Mouse (Mus musculus) spleen, adult 2 months (tissue): ENCODE results near the gene Map3k4. TPM values are rescaled to one million over a fixed set of nuclear protein-coding genes. Genes with fewer than 3 reads are reported as not detected.
"Not testable (repeated sequence)": the region's sequence is repeated elsewhere in the genome, so short reads cannot be mapped to it uniquely, and the experiment has no call there.

Source experiments
- DNase-seq, 2 experiments: peaks; one replicate each; pipeline versions ENCODE4 v3.0.0 to v3.0.0-alpha.2; 2012 to 2021; ENCODE audit warnings: low spot score in 2 of 2, low read depth in 1 of 2
- H3K27ac ChIP-seq: fragments of 200-500 bp; 2 replicates; pipeline ENCODE4 v1.5.1; 2012; ENCODE audit warnings: low read length, inconsistent platforms; ENCODE audit not compliant: insufficient read depth
- H3K27me3 ChIP-seq: fragments of 200-500 bp; 2 replicates; pipeline ENCODE4 v1.6.1; 2012; ENCODE audit warnings: mild to moderate bottlenecking, moderate library complexity, low read length, inconsistent platforms; ENCODE audit not compliant: control insufficient read depth, insufficient read depth
- H3K36me3 ChIP-seq: fragments of 200-500 bp; 2 replicates; pipeline ENCODE4 v1.6.1; 2012; ENCODE audit warnings: mild to moderate bottlenecking, low read length, inconsistent platforms; ENCODE audit not compliant: control insufficient read depth, insufficient read depth
- H3K4me1 ChIP-seq: fragments of 200-500 bp; 2 replicates; pipeline ENCODE4 v1.6.1; 2011; ENCODE audit warnings: inconsistent platforms; ENCODE audit not compliant: control insufficient read depth, insufficient read depth, insufficient read length
- H3K4me3 ChIP-seq: fragments of 200-500 bp; 2 replicates; pipeline ENCODE4 v1.5.1; 2011; ENCODE audit warnings: mild to moderate bottlenecking, inconsistent platforms; ENCODE audit not compliant: insufficient read depth, insufficient read length; ENCODE audit errors: extremely low read depth
- CTCF ChIP-seq: fragments of 200-500 bp; IDR thresholded peaks from 2 replicates; pipeline ENCODE4 v1.5.1; 2011; ENCODE audit warnings: mild to moderate bottlenecking, inconsistent platforms; ENCODE audit not compliant: insufficient read depth, insufficient read length, insufficient replicate concordance; ENCODE audit errors: extremely low read depth
- POLR2A ChIP-seq: fragments of 200-500 bp; IDR thresholded peaks from 2 replicates; pipeline ENCODE4 v1.6.1; 2011; ENCODE audit warnings: low read depth, low read length, inconsistent platforms
- WGBS: fragments of 180-500 bp; shearing (Covaris S2); methylation state at CpG from one replicate; pipeline ENCODE4 v1.1.7; 2018; 5-methylcytosine and 5-hydroxymethylcytosine counted together
- polyA plus RNA-seq: library from polyadenylated mRNA; depleted of rRNA; stranded (reverse); fragments of >200 nt; gene quantifications from 2 replicates; pipeline ENCODE4 v1.2.3, GENCODE M21; 2012

Map3k4 gene
- polyA plus RNA-seq, 1 experiment = 18.4 TPM

DNA sequence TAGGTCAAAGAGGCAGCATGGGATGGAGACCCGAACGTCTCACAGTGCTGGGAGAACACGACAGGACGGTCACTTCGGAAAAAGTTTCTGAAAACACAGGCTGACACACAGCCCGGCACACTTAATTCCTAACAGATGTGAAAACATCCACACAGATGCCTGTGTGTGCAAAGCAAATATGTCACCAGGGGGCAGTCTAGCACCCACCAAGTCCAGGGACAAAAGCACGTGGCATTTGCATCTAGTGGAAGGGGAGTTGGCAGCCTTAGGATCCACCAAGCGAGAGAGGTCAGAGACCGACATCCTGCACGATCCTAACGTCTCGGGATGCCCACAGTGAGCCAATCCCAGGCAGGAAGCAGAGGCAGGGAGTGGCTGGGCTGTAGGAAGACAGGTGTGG lies 92.0 kb downstream of the Map3k4 start:
- Histone ChIP-seq H3K27me3 (no peaks in the 10 kb centered on the region), H3K27ac (no peak overlapping the region), H3K36me3 (peaks cover 26% of the 10 kb centered on the region), H3K4me1 (no peaks in the 10 kb centered on the region), H3K4me3 (no peak overlapping the region)
- TF ChIP-seq POLR2A = no peak
- no peak for TF ChIP-seq CTCF
- 82% methylated on average over 12 of the region's 12 CpGs for WGBS
- DNase-seq = no peak

DNA sequence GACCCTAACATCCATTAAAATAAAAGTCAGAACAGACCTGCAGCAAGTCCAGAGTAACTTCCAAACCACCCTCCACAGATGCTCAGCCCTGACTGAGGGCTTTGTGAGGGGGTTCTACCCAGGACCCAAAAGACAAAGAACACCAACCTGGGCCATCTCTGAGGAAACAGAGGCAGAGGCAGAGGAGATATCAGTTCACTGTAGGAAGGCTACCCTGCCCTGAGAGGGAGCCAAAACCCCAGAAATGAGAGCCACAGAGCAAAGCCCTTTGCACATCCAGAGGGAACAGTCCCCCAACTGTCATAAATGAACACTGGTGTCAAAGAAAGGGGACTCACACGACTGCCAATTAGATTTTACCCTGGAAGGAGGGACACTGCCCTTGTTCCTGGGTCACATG lies 93.4 kb downstream of the Map3k4 start:
- H3K36me3 ChIP-seq = peaks cover 21% of the 10 kb centered on the region
- DNase-seq = no peak
- no peaks in the 10 kb centered on the region for H3K4me1 ChIP-seq
- TF ChIP-seq POLR2A (no peak), CTCF (no peak)
- H3K27me3 ChIP-seq = no peaks in the 10 kb centered on the region
- no peak overlapping the region for H3K4me3 ChIP-seq
- WGBS = 75% methylated on average over 1 of the region's 1 CpGs
- H3K27ac ChIP-seq = no peak overlapping the region

DNA sequence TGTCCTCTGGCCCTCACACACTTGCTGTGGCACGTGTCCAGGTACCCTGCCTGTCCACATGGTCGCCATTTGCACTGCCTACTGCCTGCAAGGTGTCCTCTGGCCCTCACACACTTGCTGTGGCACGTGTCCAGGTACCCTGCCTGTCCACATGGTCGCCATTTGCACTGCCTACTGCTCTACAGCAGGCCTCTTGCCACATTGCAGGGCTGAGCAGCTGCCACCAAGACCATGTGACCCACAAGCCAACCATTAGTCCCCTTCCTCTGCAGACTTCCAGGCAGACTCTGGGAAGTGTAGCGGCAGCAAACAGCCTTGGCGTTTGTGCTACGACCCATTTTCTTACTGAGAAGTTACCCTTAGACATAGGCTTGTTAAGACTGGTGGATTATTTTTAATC lies 94.0 kb downstream of the Map3k4 start:
- not testable (repeated sequence) for H3K27me3 ChIP-seq, H3K4me1 ChIP-seq, H3K27ac ChIP-seq, DNase-seq, H3K4me3 ChIP-seq
- peaks cover 21% of the 10 kb centered on the region for H3K36me3 ChIP-seq
- WGBS = 92% methylated on average over 7 of the region's 7 CpGs

DNA sequence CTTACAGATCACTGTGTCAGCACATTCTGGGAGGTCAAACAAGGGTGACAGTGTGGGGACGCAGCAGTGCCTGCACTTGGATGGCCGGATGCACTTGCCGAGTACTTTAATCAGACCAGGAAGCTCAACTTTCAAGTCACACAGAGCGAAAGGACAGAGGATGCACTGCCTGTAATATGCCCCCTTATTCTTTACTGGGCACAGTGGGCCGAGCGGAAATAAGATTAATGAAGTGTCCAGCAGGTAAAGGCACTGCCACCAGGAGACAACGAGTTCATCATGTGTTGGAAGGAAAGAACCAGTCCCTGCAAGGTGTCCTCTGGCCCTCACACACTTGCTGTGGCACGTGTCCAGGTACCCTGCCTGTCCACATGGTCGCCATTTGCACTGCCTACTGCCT lies 94.5 kb downstream of the Map3k4 start:
- TF ChIP-seq POLR2A (no peak), CTCF (no peak)
- no peaks in the 10 kb centered on the region for H3K27me3 ChIP-seq
- no peaks in the 10 kb centered on the region for H3K4me1 ChIP-seq
- no peak for DNase-seq
- no peak overlapping the region for H3K4me3 ChIP-seq
- H3K27ac ChIP-seq = no peak overlapping the region
- H3K36me3 ChIP-seq = peaks cover 21% of the 10 kb centered on the region
- 91% methylated on average over 9 of the region's 9 CpGs for WGBS

DNA sequence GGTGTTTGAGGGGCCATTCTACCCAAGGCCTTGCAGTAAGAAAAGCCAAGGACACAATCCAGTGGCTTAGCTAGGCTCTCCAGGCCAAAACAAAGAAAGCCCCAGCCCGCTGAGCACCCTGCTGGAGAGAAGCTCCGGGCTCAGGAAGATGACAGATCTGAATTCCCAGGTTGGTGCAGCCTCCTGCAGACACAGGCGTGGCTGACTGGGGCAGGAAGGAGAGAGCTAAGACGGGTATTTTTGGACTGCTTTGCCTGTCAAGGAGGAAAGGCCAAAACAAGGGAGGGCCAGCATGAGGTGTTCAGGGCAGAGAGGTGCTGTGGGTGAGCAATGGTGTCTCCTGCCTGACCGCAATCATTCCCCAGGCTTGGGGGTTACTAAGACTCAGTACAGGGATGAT lies 94.9 kb downstream of the Map3k4 start:
- Histone ChIP-seq H3K4me1 (no peaks in the 10 kb centered on the region), H3K36me3 (peaks cover 17% of the 10 kb centered on the region), H3K27ac (no peak overlapping the region), H3K4me3 (no peak overlapping the region), H3K27me3 (no peaks in the 10 kb centered on the region)
- TF ChIP-seq POLR2A (no peak), CTCF (no peak)
- 84% methylated on average over 5 of the region's 5 CpGs for WGBS
- no peak for DNase-seq

DNA sequence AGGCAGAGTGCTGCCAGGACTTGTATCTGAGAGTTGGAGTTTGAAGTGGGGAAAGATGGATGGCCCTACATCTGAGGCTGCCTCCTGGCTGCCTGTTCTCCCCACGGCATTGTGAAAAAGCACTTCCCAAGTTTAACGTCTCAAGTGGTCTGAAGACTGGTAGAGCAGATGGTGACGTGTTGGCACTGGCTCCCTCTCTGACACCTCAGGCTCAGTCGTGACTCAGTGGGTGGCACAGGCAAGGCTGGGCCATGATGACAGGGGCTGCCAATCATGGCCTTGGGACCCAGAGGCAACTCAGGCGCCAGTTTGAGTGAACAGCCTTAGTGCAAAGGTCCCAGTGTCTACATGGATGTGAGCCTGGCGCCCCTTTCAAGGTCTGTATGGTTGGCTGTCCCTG lies 96.7 kb downstream of the Map3k4 start:
- Histone ChIP-seq H3K4me1 (no peaks in the 10 kb centered on the region), H3K27me3 (no peaks in the 10 kb centered on the region), H3K27ac (no peak overlapping the region), H3K36me3 (peaks cover 8% of the 10 kb centered on the region), H3K4me3 (no peak overlapping the region)
- no peak for TF ChIP-seq CTCF
- TF ChIP-seq POLR2A = no peak
- 86% methylated on average over 6 of the region's 6 CpGs for WGBS
- no peak for DNase-seq

DNA sequence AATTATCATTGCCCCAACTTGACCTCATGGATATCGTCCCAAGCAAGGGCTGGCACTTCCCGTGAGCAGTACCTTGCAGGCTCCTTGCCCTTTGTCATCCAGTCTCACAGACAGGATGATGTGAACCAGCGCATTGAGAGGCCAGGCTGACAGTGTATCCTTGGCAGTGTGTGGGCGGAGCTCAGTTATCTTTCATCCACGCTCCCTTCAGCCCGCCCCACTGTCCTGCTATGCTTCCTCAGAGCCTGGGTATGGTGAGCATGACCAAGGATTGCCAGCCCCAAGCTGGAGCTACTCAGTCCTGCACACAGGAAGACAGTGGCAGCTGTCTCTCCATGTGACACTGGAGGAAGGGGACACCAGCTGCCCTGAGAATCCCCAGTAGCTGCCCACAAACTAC lies 102.4 kb downstream of the Map3k4 start:
- H3K4me3 ChIP-seq = no peak overlapping the region
- no peaks in the 10 kb centered on the region for H3K27me3 ChIP-seq
- H3K36me3 ChIP-seq = no peaks in the 10 kb centered on the region; the same call in 1 of the 2 replicates
- no peaks in the 10 kb centered on the region for H3K4me1 ChIP-seq
- no peak for DNase-seq
- H3K27ac ChIP-seq = no peak overlapping the region
- TF ChIP-seq CTCF (no peak), POLR2A (no peak)
- 89% methylated on average over 6 of the region's 6 CpGs for WGBS
